Mouse (Mus musculus): ENCODE data around the gene Disp1.

DNA sequence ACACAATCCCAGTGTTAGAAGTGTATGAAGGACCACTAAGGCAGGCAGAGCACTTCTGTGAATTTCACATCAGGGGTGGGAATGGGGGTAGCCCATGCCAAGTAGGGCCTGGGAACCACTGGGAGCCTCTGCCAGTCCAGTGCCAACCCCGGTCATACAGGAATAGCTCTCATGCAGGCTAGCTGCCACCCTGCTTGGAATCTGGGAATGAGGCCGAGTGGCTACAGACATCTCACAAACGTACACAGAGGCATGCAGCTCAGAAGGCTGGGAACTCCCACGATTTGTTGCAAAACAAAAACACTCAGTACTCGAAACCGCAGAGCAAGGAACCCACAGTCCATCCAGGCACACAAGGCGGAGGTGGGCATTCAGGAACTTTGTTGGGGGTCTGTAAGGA, 153.5 kb downstream of the Disp1 start:
- TF ChIP-seq FLI1 (IDR thresholded peaks at IDR 0.05; ENCODE audit: low read length) (no peak), GATA1 (IDR thresholded peaks at IDR 0.05; ENCODE audit: borderline replicate concordance, low read length) (no peak)
